Mouse (Mus musculus): Measurements from ENCODE around the gene Gnb1. TPM values are rescaled to one million over a fixed set of nuclear protein-coding genes. Genes with fewer than 3 reads are reported as not detected.

Gnb1 gene
- total RNA-seq (2018; cell fraction: chromatin; rRNA removed) = 100 to 1,000 TPM; 129 to 332 (median 233) TPM
- total RNA-seq (2018; cell fraction: cytosol; rRNA removed) = 100 to 1,000 TPM; 274 to 542 (median 359) TPM
- 100 to 1,000 TPM; 160 to 375 (median 290) TPM for total RNA-seq (2018; cell fraction: nucleus; rRNA removed)
- 216 to 287 TPM (median 286 TPM) in 3 replicates for polyA plus RNA-seq (2018)

DNA sequence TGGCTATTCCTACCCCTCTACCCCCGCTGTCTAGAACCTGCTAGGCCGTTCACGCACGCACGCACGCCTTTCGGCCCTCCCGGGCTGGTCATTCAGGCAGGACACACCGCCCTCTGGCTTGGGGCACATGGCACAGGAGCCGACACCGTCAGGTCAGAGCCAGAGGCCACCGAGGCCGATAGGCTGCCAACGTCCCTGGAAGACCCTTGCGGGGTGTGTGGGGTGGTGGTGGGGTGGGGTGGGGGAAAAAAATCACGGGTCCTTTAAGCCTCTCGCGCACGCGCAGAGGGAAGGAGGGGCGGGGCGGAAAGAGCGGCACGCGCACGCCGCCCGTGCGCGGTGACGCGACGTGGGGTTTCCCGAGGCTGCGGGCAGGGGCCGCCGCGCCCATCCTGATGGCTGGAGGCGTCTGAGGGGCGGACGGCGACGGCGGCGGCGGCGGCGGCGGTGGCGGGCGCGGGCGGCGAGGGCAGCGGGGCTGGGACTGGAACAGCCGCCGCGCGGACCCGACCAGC is at the start of gene Gnb1:
TSS of gene Gnb1 (plus strand) at position 372 of the 515 bp plus-strand sequence.
- WGBS (ENCODE audit: missing documents) = 2% methylated on average over 28 of the region's 60 CpGs

DNA sequence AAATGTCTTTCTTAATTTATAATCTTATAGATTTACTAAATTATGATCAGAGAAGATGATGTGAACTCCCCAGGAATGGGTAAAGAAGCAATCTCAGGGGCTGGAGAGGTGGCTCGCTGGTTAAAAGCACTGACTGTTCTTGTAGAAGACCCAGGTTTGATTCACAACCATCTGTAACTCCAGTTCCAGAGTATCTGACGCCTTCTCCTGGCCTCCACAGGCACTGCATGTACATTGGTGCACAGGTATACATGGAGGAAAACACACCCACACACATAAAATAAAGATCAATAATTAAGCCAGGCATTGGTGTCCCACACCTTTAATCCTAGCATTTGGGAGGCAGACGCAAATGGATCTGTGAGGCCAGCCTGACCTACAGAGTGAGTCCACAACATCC is 48.4 kb upstream of the Gnb1 start:
- WGBS (ENCODE audit: missing documents) = 79% methylated on average over 3 of the region's 3 CpGs
- H3K4me3 ChIP-seq (ENCODE audit: inconsistent target) = no peak overlapping the region

More for the DNA sequence above, at the start of gene Gnb1:
- Histone ChIP-seq H3K79me2 (ENCODE audit: inconsistent target) (peaks cover 59% of the 10 kb centered on the region), H3K36me3 (ENCODE audit: inconsistent target) (no peaks in the 10 kb centered on the region), H3K4me3 (ENCODE audit: inconsistent target) (peak within 1 kb of the TSS; percentile 77), H3K27ac (peak within 1 kb of the TSS; percentile 93)

GRCm38 (mm10) chr4:155451597-155451996 is 39.6 kb upstream of the Gnb1 start:
- no peaks in the 10 kb centered on the region for H3K36me3 ChIP-seq (ENCODE audit: inconsistent target)
- no peak overlapping the region for H3K4me3 ChIP-seq (ENCODE audit: inconsistent target)
- 73% methylated on average over 10 of the region's 10 CpGs for WGBS (ENCODE audit: missing documents)
- H3K27ac ChIP-seq = no peak overlapping the region
- no peaks in the 10 kb centered on the region for H3K79me2 ChIP-seq (ENCODE audit: inconsistent target)

More for the DNA sequence above, 48.4 kb upstream of the Gnb1 start:
- H3K27ac ChIP-seq = no peak overlapping the region
- no peaks in the 10 kb centered on the region for H3K79me2 ChIP-seq (ENCODE audit: inconsistent target)
- H3K36me3 ChIP-seq (ENCODE audit: inconsistent target) = no peaks in the 10 kb centered on the region

- Histone ChIP-seq H3K79me2 (ENCODE audit: inconsistent target) (no peaks in the 10 kb centered on the region), H3K36me3 (ENCODE audit: inconsistent target) (no peaks in the 10 kb centered on the region), H3K4me3 (ENCODE audit: inconsistent target) (no peak overlapping the region), H3K27ac (no peak overlapping the region)
- WGBS (ENCODE audit: missing documents) = 81% methylated on average over 5 of the region's 5 CpGs
Measured at GRCm38 (mm10) chr4:155458575-155458974, 32.6 kb upstream of the Gnb1 start.

DNA sequence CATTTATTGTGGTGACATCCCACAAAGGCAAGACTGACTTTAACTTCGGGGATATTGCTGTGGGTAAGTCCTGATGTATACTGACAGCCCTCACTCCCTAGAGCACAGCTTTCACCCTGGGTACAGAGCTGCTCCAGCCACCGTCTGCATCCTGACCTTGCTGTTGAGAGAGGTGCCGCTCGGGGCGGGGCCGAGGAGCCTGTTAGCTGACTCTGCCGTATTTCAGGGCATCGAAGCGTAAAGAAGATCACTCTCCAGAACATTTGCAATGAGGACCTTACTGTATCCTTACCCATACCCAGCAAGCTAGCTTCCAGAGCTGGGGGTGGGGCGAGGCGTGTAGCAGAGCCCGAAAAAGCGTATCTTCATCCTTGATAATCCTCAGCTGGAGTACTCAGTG is 28.1 kb upstream of the Gnb1 start:
- Histone ChIP-seq H3K4me3 (ENCODE audit: inconsistent target) (no peak overlapping the region), H3K79me2 (ENCODE audit: inconsistent target) (no peaks in the 10 kb centered on the region), H3K36me3 (ENCODE audit: inconsistent target) (no peaks in the 10 kb centered on the region), H3K27ac (no peak overlapping the region)
- WGBS (ENCODE audit: missing documents) = 77% methylated on average over 13 of the region's 13 CpGs

- H3K27ac ChIP-seq = no peak overlapping the region
- H3K4me3 ChIP-seq (ENCODE audit: inconsistent target) = no peak overlapping the region
- 92% methylated on average over 6 of the region's 6 CpGs for WGBS (ENCODE audit: missing documents)
- H3K79me2 ChIP-seq (ENCODE audit: inconsistent target) = no peaks in the 10 kb centered on the region
- H3K36me3 ChIP-seq (ENCODE audit: inconsistent target) = no peaks in the 10 kb centered on the region
Measured at GRCm38 (mm10) chr4:155463611-155464010, 27.6 kb upstream of the Gnb1 start.

DNA sequence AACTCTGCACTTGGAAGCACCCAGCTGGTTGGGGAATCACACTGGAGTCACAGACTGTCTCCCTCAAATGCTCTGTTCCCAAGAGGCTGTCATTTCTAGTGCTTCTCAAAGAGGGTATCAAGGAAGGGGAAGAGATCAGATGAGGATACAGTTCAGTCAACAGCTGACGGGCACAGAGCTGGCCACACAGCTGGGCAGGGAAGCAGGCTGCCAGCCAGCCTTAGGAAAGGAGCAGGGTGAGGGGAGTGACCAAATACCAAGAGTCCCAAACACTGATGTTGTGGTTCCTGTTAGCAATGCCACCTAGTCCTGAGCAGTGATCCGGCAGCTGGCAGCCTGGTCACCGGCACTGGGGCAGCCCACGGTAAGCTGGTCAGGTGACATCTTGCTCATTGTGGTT is 27.1 kb upstream of the Gnb1 start:
- no peak overlapping the region for H3K27ac ChIP-seq
- no peaks in the 10 kb centered on the region for H3K36me3 ChIP-seq (ENCODE audit: inconsistent target)
- no peaks in the 10 kb centered on the region for H3K79me2 ChIP-seq (ENCODE audit: inconsistent target)
- 82% methylated on average over 4 of the region's 4 CpGs for WGBS (ENCODE audit: missing documents)
- H3K4me3 ChIP-seq (ENCODE audit: inconsistent target) = no peak overlapping the region

DNA sequence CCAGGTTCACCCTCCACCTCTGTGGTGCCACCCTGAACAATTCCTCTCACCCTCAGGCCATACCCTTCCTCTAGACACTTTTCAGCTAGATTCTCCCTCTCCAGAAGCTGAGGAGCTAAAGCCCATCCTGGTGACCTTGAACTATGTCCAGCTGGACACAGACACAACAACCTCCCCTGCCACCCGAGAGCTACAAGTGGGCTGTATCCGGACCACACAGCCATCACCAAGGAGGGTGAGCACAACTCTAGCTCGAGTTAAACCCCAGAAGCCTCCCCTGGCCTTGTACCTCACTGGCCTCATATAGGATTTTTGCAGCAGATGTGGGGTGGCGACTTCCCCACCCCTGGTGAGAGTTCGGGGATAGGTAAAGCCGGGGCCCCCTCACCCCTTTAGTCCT is 25.6 kb upstream of the Gnb1 start:
- Histone ChIP-seq H3K79me2 (ENCODE audit: inconsistent target) (no peaks in the 10 kb centered on the region), H3K36me3 (ENCODE audit: inconsistent target) (no peaks in the 10 kb centered on the region), H3K27ac (no peak overlapping the region), H3K4me3 (ENCODE audit: inconsistent target) (no peak overlapping the region)
- WGBS (ENCODE audit: missing documents) = 89% methylated on average over 6 of the region's 6 CpGs

GRCm38 (mm10) chr4:155466080-155466479 is 25.1 kb upstream of the Gnb1 start:
- 96% methylated on average over 5 of the region's 5 CpGs for WGBS (ENCODE audit: missing documents)
- Histone ChIP-seq H3K79me2 (ENCODE audit: inconsistent target) (no peaks in the 10 kb centered on the region), H3K36me3 (ENCODE audit: inconsistent target) (no peaks in the 10 kb centered on the region), H3K4me3 (ENCODE audit: inconsistent target) (no peak overlapping the region), H3K27ac (no peak overlapping the region)

GRCm38 (mm10) chr4:155467237-155468010 is 23.7 kb upstream of the Gnb1 start:
- 74% methylated on average over 13 of the region's 13 CpGs for WGBS (ENCODE audit: missing documents)
- H3K79me2 ChIP-seq (ENCODE audit: inconsistent target) = no peaks in the 10 kb centered on the region
- no peaks in the 10 kb centered on the region for H3K36me3 ChIP-seq (ENCODE audit: inconsistent target)
- H3K4me3 ChIP-seq (ENCODE audit: inconsistent target) = no peak overlapping the region
- H3K27ac ChIP-seq = no peak overlapping the region

- no peaks in the 10 kb centered on the region for H3K79me2 ChIP-seq (ENCODE audit: inconsistent target)
- 11% methylated on average over 18 of the region's 21 CpGs for WGBS (ENCODE audit: missing documents)
- no peak within 1 kb of the TSS for H3K27ac ChIP-seq
- H3K4me3 ChIP-seq (ENCODE audit: inconsistent target) = no peak within 1 kb of the TSS
- no peaks in the 10 kb centered on the region for H3K36me3 ChIP-seq (ENCODE audit: inconsistent target)
Measured at GRCm38 (mm10) chr4:155468952-155469351, 22.2 kb upstream of the Gnb1 start, which contains the start of gene Tmem52. Tmem52 (plus strand) TSS chr4:155469114.

DNA sequence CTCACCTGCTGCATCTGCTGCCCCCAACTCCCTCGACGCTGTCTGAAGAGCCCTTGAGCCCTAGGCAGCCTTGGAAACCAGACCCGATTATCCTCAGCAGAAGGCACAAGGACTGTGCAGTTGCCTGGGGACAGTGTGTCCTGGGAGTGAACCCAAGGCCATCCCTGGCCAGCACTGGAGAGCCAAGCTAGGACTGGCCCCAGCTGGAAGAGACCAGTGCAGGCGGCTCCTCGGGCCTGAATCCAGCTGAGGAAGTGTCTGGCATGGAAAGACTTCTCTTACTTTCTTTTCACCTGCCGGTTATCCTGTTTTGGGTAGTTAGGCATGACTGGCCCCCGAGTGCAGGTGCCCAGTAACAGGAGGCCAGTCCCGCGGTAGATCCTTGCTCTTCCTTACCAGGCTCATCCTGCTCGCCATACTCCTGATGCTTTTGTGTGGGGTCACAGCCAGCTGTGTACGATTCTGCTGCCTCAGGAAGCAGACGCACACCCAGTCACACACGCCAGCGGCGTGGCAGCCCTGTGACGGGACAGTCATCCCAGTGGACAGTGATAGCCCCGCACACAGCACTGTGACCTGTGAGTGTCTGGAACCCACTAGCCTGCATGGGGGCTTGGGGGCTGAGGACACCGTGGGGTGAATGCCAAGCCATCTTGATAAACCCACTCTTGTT is 21.4 kb upstream of the Gnb1 start:
- Histone ChIP-seq H3K36me3 (ENCODE audit: inconsistent target) (no peaks in the 10 kb centered on the region), H3K27ac (no peak overlapping the region), H3K79me2 (ENCODE audit: inconsistent target) (no peaks in the 10 kb centered on the region), H3K4me3 (ENCODE audit: inconsistent target) (no peak overlapping the region)
- WGBS (ENCODE audit: missing documents) = 93% methylated on average over 17 of the region's 18 CpGs

GRCm38 (mm10) chr4:155470263-155470953 is 20.8 kb upstream of the Gnb1 start:
- H3K27ac ChIP-seq = no peak overlapping the region
- 86% methylated on average over 15 of the region's 16 CpGs for WGBS (ENCODE audit: missing documents)
- no peak overlapping the region for H3K4me3 ChIP-seq (ENCODE audit: inconsistent target)
- H3K36me3 ChIP-seq (ENCODE audit: inconsistent target) = no peaks in the 10 kb centered on the region
- H3K79me2 ChIP-seq (ENCODE audit: inconsistent target) = no peaks in the 10 kb centered on the region

DNA sequence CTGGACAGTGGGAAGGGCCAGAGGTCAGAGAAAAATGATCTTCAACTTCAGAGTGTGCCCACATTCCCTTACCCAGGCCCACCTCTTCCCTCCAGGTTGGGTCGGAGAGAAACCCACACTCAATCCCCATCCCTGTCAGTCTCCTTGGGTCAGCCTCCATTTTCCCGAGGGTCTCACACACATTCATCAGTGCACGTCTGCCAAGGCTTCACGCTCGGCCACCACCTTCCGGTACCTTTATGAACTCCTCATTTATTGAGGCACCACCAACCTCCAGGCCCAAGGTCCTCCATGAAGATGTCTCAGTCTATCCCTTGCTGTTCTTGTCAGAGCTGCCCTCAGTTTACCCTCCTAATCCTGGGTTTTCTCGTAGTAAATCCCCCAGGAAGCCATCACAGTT is 20.2 kb upstream of the Gnb1 start:
- WGBS (ENCODE audit: missing documents) = 89% methylated on average over 7 of the region's 7 CpGs
- H3K27ac ChIP-seq = no peak overlapping the region

More for the DNA sequence above, 20.2 kb upstream of the Gnb1 start:
- Histone ChIP-seq H3K4me3 (ENCODE audit: inconsistent target) (no peak overlapping the region), H3K79me2 (ENCODE audit: inconsistent target) (no peaks in the 10 kb centered on the region), H3K36me3 (ENCODE audit: inconsistent target) (no peaks in the 10 kb centered on the region)

Measured in macrophage (primary cell).